Mouse (Mus musculus): ENCODE results near the gene Drc3. TPM values are rescaled to one million over a fixed set of nuclear protein-coding genes. Genes with fewer than 3 reads are reported as not detected.

Drc3 gene
- total RNA-seq, 2 experiments from 2014 or later: 6.5 to 7.2 TPM

- no peak for DNase-seq (ENCODE audit: low spot score in 2 of 2)
Observed at GRCm38 (mm10) chr11:60335771-60336170, 17.4 kb upstream of the Drc3 start.

GRCm38 (mm10) chr11:60338291-60338690 is 14.8 kb upstream of the Drc3 start:
- peak; percentile 39 to 51 for DNase-seq (ENCODE audit: low spot score in 2 of 2)

GRCm38 (mm10) chr11:60339361-60339760 is 13.8 kb upstream of the Drc3 start:
- no peak for DNase-seq (ENCODE audit: low spot score in 2 of 2)

GRCm38 (mm10) chr11:60345868-60346267 is 7.3 kb upstream of the Drc3 start:
- no peak for DNase-seq (ENCODE audit: low spot score in 2 of 2)

GRCm38 (mm10) chr11:60346537-60346936 is 6.6 kb upstream of the Drc3 start:
- DNase-seq (ENCODE audit: low spot score in 2 of 2): peak; percentile 33 to 46

- no peak for DNase-seq (ENCODE audit: low spot score in 2 of 2)
Observed at GRCm38 (mm10) chr11:60351388-60351787, 1.7 kb upstream of the Drc3 start.

DNA sequence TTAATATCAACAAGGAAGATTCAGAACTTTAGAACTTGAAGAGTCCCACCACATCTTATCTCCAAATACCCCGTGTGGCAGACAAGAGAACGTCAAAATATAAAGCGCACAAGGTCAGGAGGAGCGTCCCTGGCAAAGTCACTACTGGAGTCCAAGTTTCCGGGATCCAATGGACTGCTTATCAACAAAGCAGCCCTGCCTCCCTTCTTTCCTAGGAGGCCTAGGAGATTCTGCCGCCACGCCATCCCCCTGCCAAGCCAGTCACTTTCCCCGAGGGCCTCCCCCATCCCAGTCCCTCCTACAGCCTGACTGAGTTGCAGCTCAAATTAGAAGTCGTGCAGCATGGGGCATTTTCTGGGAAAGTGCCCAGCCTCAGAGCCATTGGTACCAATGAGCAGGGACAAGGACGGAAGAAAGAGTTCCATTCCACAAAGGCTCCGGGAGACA is 1.2 kb upstream of the Drc3 start:
- peak; percentile 47 to 63 for DNase-seq (ENCODE audit: low spot score in 2 of 2)

- no peak for DNase-seq (ENCODE audit: low spot score in 2 of 2)
Observed at GRCm38 (mm10) chr11:60355952-60356351, 2.8 kb downstream of the Drc3 start.

GRCm38 (mm10) chr11:60357116-60357515 is 4.0 kb downstream of the Drc3 start:
- no peak for DNase-seq (ENCODE audit: low spot score in 2 of 2)

DNA sequence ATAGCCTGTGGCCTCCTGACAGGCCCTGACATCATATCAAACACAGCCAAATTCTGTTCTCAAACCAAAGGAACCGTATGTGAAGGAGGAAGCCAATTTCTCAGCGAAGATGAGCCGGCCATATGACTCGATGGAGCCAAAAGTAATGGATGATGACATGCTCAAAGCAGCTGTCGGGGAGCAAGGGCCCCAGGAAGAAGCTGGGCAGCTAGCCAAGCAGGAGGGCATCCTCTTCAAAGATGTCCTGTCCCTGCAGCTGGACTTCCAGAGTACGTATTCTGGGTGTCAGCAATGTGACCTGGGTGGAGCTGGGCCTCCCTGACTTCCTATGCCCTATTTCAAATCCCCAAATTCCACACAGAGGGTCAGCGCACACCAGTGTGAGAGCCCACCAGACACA is 5.4 kb downstream of the Drc3 start:
- DNase-seq (ENCODE audit: low spot score in 2 of 2): no peak

DNA sequence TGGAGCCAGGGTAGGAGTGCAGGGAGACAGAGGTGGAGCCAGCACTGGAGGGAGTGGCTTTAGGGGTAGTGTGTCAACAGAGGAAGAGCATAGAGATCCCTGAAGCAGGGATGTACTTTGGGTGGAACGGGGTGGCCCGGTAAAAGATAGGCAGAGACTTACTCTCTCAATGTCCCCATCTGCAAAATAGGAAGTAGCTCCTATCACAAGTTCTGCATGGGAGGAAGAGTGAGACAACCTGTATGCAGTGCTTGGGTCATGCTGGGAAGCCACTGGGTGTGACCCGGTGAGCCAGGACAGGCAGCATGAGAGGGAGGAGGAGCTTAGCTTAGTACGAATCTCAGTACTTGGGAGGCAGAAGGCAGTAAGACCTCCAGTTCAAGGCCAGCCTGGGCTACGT is 6.0 kb downstream of the Drc3 start:
- DNase-seq (ENCODE audit: low spot score in 2 of 2): no peak

GRCm38 (mm10) chr11:60359936-60360335 is 6.8 kb downstream of the Drc3 start:
- DNase-seq (ENCODE audit: low spot score in 2 of 2): no peak

GRCm38 (mm10) chr11:60360631-60361201 is 7.6 kb downstream of the Drc3 start:
- DNase-seq (ENCODE audit: low spot score in 2 of 2): no peak

DNA sequence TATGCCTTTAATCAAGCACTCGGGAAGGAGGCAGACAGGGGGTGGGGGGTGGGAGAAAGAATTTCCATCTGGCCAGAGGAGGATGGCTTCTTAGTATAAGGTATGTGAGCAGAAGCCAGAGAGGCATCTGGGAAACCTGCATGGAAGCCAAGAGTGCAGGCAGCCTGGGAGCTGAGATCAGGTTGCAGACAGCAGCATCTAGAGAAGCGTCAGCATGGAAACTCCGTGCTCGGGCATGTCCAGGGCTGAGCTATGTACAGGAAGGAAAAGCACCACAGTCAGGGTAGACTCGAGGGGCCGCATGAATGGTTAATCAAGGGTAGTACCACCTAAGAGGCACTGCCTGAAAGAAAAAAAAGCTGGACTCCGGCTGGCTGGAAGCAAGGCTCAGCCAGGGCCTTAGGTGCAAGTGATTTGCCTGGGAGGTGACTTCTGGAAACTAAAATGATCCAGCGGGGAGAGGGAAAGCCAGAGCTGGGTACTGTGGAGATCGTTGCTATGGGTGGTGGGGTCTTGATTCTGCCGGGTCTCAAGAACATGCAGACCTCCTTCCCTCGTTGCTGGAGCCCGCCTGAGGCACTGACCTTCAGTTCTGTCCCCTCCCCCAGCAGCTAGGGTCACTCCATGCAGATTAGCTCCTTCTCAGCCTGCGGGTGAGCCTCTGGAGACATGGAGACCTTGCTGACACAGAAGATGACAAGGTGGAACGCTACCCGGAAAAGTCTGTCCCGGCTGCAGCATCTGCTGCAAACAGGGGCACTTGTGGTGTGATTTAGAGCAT is 13.3 kb downstream of the Drc3 start:
- DNase-seq (ENCODE audit: low spot score in 2 of 2): no peak

- DNase-seq (ENCODE audit: low spot score in 2 of 2): no peak
Observed at GRCm38 (mm10) chr11:60367256-60367655, 14.1 kb downstream of the Drc3 start.

DNA sequence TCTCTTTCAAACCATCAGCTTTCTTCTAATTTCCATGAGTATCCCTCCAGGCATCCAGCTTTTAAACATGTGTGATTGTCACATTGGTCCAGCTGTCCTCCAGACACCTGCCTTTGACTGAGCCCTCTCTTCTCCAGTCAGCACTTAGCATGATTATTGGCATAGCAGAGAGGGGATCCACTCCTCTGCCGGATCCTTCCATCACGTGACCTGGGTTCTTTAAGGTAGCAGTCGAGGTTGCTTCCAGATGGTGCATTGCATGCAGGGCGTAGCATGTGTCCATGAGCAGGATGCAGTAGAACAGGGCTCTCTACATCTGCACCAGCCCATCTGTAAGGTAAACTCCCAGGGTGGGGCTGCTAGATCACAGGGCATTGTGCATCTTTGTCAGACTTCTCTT is 15.8 kb downstream of the Drc3 start:
- DNase-seq (ENCODE audit: low spot score in 2 of 2): no peak

- DNase-seq (ENCODE audit: low spot score in 2 of 2): no peak
Observed at GRCm38 (mm10) chr11:60369448-60369847, 16.3 kb downstream of the Drc3 start.

DNA sequence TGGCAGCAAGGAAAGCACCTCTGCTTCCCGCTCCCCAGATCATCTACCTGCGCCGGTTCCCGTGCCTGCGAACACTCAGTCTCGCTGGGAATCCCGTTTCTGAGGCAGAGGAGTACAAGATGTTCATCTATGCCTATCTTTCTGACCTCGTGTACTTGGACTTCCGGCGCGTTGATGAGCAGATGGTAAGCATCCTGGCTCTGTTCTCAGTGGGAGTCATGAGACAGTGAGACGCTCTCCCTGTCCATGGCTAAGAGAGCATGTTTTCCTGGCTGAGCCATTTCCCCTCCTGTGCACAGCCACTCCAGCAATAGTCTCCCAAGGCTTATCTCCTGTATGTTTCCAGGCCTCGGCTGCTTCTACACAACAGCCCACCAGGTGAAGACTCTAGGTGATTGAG is 17.3 kb downstream of the Drc3 start:
- DNase-seq (ENCODE audit: low spot score in 2 of 2): no peak

- DNase-seq (ENCODE audit: low spot score in 2 of 2): no peak
Observed at GRCm38 (mm10) chr11:60374481-60374880, 21.4 kb downstream of the Drc3 start.

DNA sequence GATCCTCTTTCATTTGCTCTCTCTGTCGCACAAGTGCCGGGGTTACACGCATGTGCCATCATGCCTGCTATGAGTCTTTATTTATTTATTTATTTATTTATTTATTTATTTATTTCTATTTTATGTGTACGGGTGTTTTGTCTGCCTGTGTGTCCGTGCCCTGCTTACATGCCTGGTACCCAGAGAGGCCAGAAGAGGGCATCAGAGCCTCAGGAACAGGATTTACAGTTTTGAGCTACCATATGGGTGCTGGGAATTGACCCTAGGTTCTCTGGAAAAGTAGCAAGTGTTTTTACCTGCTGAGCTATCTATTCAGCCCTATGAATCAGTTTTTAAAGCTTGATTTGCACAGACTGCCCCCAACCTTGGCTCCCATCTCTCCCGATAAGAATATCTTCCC is 30.4 kb downstream of the Drc3 start:
- DNase-seq (ENCODE audit: low spot score in 2 of 2): no peak

GRCm38 (mm10) chr11:60384762-60385421 is 31.8 kb downstream of the Drc3 start:
- DNase-seq (ENCODE audit: low spot score in 2 of 2): peak; percentile 61 to 74

DNA sequence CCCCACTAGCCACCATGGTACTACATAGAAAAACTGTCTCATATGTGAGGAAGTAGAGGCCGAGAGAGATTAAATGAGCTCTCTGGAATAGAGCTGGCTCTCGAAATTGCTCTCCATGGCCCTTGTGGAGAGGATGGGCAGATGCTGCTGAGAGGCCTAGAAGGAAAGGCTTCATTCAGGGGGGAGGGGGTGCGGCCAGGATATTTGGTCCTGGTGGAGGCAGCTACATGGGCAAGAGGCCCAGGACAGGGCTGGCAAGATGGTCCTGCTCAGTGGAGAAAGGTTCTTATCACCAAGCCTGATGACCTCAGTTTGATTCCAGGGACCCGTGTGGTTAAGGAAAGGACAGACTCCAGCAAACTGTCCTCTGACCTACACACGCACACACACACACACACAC is 32.8 kb downstream of the Drc3 start:
- peak in 1 of 2 experiments; percentile 24 for DNase-seq (ENCODE audit: low spot score in 2 of 2)
